Mouse (Mus musculus): ENCODE results near the gene Flt3. TPM values are rescaled to one million over a fixed set of nuclear protein-coding genes. Genes with fewer than 3 reads are reported as not detected.

Gene Flt3
- polyA plus RNA-seq (2012; rRNA removed) (0.10 and 0.21 TPM in 2 replicates), polyA plus RNA-seq (2014; fragmentation: Nextera tagmentation; extraction: Ambion mirVana) (0.17 and 0.28 TPM in 2 replicates)

DNA sequence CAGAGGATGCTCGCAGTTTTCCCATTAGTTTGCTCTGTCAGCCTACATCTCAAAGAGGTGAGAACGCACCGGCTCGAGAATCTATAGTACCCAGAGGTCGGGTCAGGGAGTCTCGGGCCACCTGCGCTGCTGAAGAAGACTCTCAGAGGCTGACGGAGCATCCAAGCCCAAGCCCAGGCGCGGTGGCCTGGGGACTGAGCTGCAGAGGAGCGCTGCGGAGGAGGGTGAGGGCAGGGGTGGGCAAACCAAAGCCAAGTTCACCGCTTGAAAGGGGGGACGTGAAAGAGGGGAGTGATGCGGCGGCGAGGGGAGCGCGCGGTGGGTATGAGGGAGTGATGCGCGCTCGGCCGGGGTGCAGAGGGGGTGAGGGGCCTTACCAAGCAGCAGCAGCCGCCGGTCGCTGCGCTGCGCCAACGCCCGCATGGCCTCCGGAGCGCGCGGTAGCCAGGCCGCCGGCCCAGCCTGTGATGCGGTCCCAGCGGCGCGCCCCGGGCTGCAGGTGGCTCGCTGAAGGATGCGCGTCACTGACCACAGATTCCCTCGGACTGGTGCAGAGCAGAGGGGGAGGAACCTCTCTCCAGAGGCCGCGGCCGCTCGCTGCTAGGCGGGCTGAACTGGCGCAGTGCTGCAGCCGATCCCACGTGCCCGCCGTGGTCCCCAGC is at the start of gene Flt3:
Flt3 (minus strand) TSS at position 647 of the 662 bp plus-strand sequence.
- Histone ChIP-seq H3K9ac (ENCODE audit: low read depth, low read length, severe bottlenecking) (0 out of 2 replicates have a peak within 1 kb of the TSS, but pooled peaks have one; percentile 4), H3K4me1 (ENCODE audit: control insufficient read depth, insufficient read depth, low read length) (0 out of 2 replicates have a peak, but pooled peaks cover 4% of the 10 kb centered on the region), H3K4me3 (replicated peaks; ENCODE audit: low read length) (peak within 1 kb of the TSS; percentile 41), H3K27me3 (ENCODE audit: control insufficient read depth, insufficient read depth, low read length) (peaks cover 39% of the 10 kb centered on the region), H3K27ac (replicated peaks; ENCODE audit: low read depth, low read length) (no peak within 1 kb of the TSS), H3K4me2 (replicated peaks; ENCODE audit: low read depth, low read length, severe bottlenecking) (peak within 1 kb of the TSS; percentile 71), H3K9me3 (ENCODE audit: control insufficient read depth, low read length) (no peaks in the 10 kb centered on the region), H3K36me3 (ENCODE audit: control insufficient read depth, insufficient read depth, low read length) (no peaks in the 10 kb centered on the region)
- WGBS, result under 1% methylated on average over 50 of the region's 56 CpGs
- ATAC-seq (ENCODE audit: low FRiP score, low read depth) (no peak), DNase-seq (ENCODE audit: low spot score) (peak; percentile 9)
- no peak for TF ChIP-seq POLR2A (IDR thresholded peaks at IDR 0.05; ENCODE audit: borderline replicate concordance, extremely low read depth, insufficient read depth, insufficient read length)

DNA sequence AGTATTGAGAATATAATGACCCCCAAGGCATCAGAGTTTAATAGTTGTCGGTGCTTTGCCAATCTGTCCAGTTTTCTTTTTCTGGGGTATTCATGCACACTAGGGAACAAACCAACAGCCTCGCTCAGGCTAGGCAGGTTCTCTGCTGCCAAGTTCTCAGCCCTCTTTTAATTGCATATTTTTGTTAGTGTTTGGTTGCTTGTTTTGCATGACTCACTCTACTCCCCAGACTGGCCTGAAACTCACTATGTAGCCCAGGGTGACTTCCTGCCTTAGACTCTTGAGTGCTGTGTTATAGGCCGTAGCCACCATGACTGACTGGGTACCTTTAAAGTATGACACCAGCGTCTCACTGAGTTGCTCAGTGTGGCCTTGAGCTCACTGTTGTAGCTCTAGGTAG is 48.6 kb upstream of the Flt3 start:
- no peak overlapping the region for H3K27ac ChIP-seq (replicated peaks; ENCODE audit: low read depth, low read length)
- H3K9ac ChIP-seq (ENCODE audit: low read depth, low read length, severe bottlenecking), result no peak overlapping the region
- DNase-seq (ENCODE audit: low spot score) (no peak), ATAC-seq (ENCODE audit: low FRiP score, low read depth) (no peak)
- no peaks in the 10 kb centered on the region for H3K9me3 ChIP-seq (ENCODE audit: control insufficient read depth, low read length)
- 59% methylated on average over 4 of the region's 4 CpGs for WGBS
- no peaks in the 10 kb centered on the region for H3K4me1 ChIP-seq (ENCODE audit: control insufficient read depth, insufficient read depth, low read length)
- H3K36me3 ChIP-seq (ENCODE audit: control insufficient read depth, insufficient read depth, low read length), result peaks cover 17% of the 10 kb centered on the region
- H3K4me2 ChIP-seq (replicated peaks; ENCODE audit: low read depth, low read length, severe bottlenecking), result no peak overlapping the region
- no peak overlapping the region for H3K4me3 ChIP-seq (replicated peaks; ENCODE audit: low read length)
- no peaks in the 10 kb centered on the region for H3K27me3 ChIP-seq (ENCODE audit: control insufficient read depth, insufficient read depth, low read length)
- TF ChIP-seq POLR2A (IDR thresholded peaks at IDR 0.05; ENCODE audit: borderline replicate concordance, extremely low read depth, insufficient read depth, insufficient read length), result no peak

DNA sequence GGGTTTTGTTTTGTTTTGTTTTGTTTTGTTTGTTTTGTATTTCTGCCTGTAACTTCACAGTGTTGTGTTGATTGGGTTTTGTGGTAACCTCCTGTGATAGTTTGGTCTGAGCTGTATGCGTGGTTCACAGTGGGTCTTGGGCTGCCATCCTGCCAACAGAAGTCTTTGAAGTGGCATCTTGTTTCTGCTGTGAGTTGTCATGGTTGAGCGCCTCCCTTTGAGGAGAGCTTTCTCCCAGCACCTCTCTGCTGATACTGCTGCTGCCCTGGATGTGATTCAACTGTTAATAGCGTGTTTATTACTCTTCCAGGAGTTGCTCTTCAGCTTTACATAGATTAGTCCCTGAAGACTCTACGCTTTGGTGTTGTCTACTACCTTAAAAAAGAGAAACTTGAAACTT is 48.2 kb upstream of the Flt3 start:
- 45% methylated on average over 4 of the region's 4 CpGs for whole genome bisulfite sequencing
- H3K9me3 ChIP-seq (ENCODE audit: control insufficient read depth, low read length), result no peaks in the 10 kb centered on the region
- H3K27me3 ChIP-seq (ENCODE audit: control insufficient read depth, insufficient read depth, low read length), result no peaks in the 10 kb centered on the region
- H3K36me3 ChIP-seq (ENCODE audit: control insufficient read depth, insufficient read depth, low read length), result peaks cover 17% of the 10 kb centered on the region
- no peak for TF ChIP-seq POLR2A (IDR thresholded peaks at IDR 0.05; ENCODE audit: borderline replicate concordance, extremely low read depth, insufficient read depth, insufficient read length)
- H3K4me3 ChIP-seq (replicated peaks; ENCODE audit: low read length), result no peak overlapping the region
- no peaks in the 10 kb centered on the region for H3K4me1 ChIP-seq (ENCODE audit: control insufficient read depth, insufficient read depth, low read length)
- H3K4me2 ChIP-seq (replicated peaks; ENCODE audit: low read depth, low read length, severe bottlenecking), result no peak overlapping the region
- no peak for DNase-seq (ENCODE audit: low spot score)
- no peak for ATAC-seq (ENCODE audit: low FRiP score, low read depth)
- no peak overlapping the region for H3K27ac ChIP-seq (replicated peaks; ENCODE audit: low read depth, low read length)
- no peak overlapping the region for H3K9ac ChIP-seq (ENCODE audit: low read depth, low read length, severe bottlenecking)

DNA sequence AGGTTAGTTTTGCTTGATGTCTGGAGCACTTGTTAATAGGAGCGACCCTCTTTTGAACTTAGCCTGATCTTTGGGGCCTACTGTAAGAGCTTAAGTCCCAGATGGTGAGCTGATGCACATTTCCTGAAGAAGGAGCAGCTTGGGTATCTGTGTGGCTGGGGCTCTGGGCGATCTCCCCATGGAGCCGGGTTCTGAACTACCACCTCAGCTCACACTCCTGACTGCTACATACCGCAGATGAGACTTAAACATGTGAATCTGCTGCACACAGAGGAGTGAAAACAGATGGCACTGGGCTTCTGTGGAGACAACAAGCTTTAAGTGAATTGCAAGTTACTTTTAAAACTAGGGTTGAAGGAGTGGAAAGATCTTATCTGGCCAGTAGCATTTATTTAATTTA is 45.0 kb upstream of the Flt3 start:
- H3K9ac ChIP-seq (ENCODE audit: low read depth, low read length, severe bottlenecking), result no peak overlapping the region
- H3K36me3 ChIP-seq (ENCODE audit: control insufficient read depth, insufficient read depth, low read length), result no peaks in the 10 kb centered on the region
- WGBS, result 82% methylated on average over 4 of the region's 4 CpGs
- H3K4me3 ChIP-seq (replicated peaks; ENCODE audit: low read length), result no peak overlapping the region
- no peaks in the 10 kb centered on the region for H3K4me1 ChIP-seq (ENCODE audit: control insufficient read depth, insufficient read depth, low read length)
- DNase-seq (ENCODE audit: low spot score) (no peak), ATAC-seq (ENCODE audit: low FRiP score, low read depth) (no peak)
- no peaks in the 10 kb centered on the region for H3K9me3 ChIP-seq (ENCODE audit: control insufficient read depth, low read length)
- no peak overlapping the region for H3K4me2 ChIP-seq (replicated peaks; ENCODE audit: low read depth, low read length, severe bottlenecking)
- no peak for TF ChIP-seq POLR2A (IDR thresholded peaks at IDR 0.05; ENCODE audit: borderline replicate concordance, extremely low read depth, insufficient read depth, insufficient read length)
- H3K27me3 ChIP-seq (ENCODE audit: control insufficient read depth, insufficient read depth, low read length), result no peaks in the 10 kb centered on the region
- H3K27ac ChIP-seq (replicated peaks; ENCODE audit: low read depth, low read length), result no peak overlapping the region

DNA sequence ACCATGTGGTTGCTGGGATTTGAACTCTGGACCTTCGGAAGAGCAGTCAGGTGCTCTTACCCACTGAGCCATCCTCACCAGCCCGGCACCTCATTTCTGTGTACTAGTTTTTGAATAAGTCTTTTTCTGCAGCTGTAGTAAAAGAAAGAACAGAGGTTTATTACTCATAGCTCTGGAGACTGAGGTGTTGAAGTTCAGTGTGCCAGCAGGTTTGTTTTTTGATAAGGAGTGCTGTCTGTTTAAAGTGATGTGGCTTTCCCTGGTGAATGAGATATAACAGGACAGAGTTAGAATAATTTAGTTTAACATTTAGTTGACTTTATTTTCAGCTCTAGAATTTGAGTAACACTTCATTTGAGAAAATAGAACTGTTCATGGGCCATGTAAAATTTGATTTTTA is 44.5 kb upstream of the Flt3 start:
- Histone ChIP-seq H3K27me3 (ENCODE audit: control insufficient read depth, insufficient read depth, low read length) (no peaks in the 10 kb centered on the region), H3K36me3 (ENCODE audit: control insufficient read depth, insufficient read depth, low read length) (no peaks in the 10 kb centered on the region), H3K4me3 (replicated peaks; ENCODE audit: low read length) (no peak overlapping the region), H3K27ac (replicated peaks; ENCODE audit: low read depth, low read length) (no peak overlapping the region), H3K9me3 (ENCODE audit: control insufficient read depth, low read length) (no peaks in the 10 kb centered on the region), H3K4me1 (ENCODE audit: control insufficient read depth, insufficient read depth, low read length) (no peaks in the 10 kb centered on the region), H3K9ac (ENCODE audit: low read depth, low read length, severe bottlenecking) (no peak overlapping the region), H3K4me2 (replicated peaks; ENCODE audit: low read depth, low read length, severe bottlenecking) (no peak overlapping the region)
- DNase-seq (ENCODE audit: low spot score) (no peak), ATAC-seq (ENCODE audit: low FRiP score, low read depth) (no peak)
- 92% methylated on average over 2 of the region's 2 CpGs for WGBS
- no peak for TF ChIP-seq POLR2A (IDR thresholded peaks at IDR 0.05; ENCODE audit: borderline replicate concordance, extremely low read depth, insufficient read depth, insufficient read length)

Data from limb, embryonic 14.5 days (tissue).